Mouse (Mus musculus) limb, embryonic 14.5 days (tissue): Measurements from ENCODE around the gene Coro1c. TPM values are rescaled to one million over a fixed set of nuclear protein-coding genes. Genes with fewer than 3 reads are reported as not detected.

Experiments
- ATAC-seq: fragments of 200-750 bp; cut with Nextera tagmentation; 2 replicates; pipeline ENCODE4 v1.8.0; 2017; ENCODE audit warnings: low read depth, moderate number of reproducible peaks, moderate TSS enrichment; ENCODE audit not compliant: low FRiP score
- DNase-seq: peaks from one replicate; pipeline ENCODE4 v3.0.0-alpha.2; 2015; ENCODE audit warnings: low spot score
- H3K27ac ChIP-seq: fragments of 300-500 bp; sonication (generic); replicated peaks from 2 replicates; pipeline ENCODE4 v1.5.1; 2014; ENCODE audit warnings: low read depth, mild to moderate bottlenecking, low read length, moderate library complexity, mixed read lengths
- H3K27me3 ChIP-seq: fragments of 300-500 bp; sonication (generic); 2 replicates; pipeline ENCODE4 v1.6.1; 2014; ENCODE audit warnings: low read length, mixed read lengths; ENCODE audit not compliant: control insufficient read depth, insufficient read depth
- H3K36me3 ChIP-seq: fragments of 300-500 bp; sonication (generic); 2 replicates; pipeline ENCODE4 v1.6.1; 2014; ENCODE audit warnings: mild to moderate bottlenecking, low read length, moderate library complexity, mixed read lengths; ENCODE audit not compliant: control insufficient read depth, insufficient read depth
- H3K4me1 ChIP-seq: fragments of 300-500 bp; sonication (generic); 2 replicates; pipeline ENCODE4 v1.6.1; 2014; ENCODE audit warnings: antibody characterized with exemption, low read length, mixed read lengths; ENCODE audit not compliant: control insufficient read depth, insufficient read depth
- H3K4me2 ChIP-seq: fragments of 300-500 bp; sonication (generic); replicated peaks from 2 replicates; pipeline ENCODE4 v1.6.1; 2014; ENCODE audit warnings: low read depth, mild to moderate bottlenecking, low read length, moderate library complexity; ENCODE audit not compliant: severe bottlenecking
- H3K4me3 ChIP-seq: fragments of 300-500 bp; sonication (generic); replicated peaks from 2 replicates; pipeline ENCODE4 v1.5.1; 2014; ENCODE audit warnings: low read length
- H3K9ac ChIP-seq: fragments of 300-500 bp; sonication (generic); 2 replicates; pipeline ENCODE4 v1.6.1; 2014; ENCODE audit warnings: mild to moderate bottlenecking, low read depth, low read length, moderate library complexity; ENCODE audit not compliant: severe bottlenecking
- H3K9me3 ChIP-seq: fragments of 300-500 bp; sonication (generic); 2 replicates; pipeline ENCODE4 v1.6.1; 2016; ENCODE audit warnings: low read length; ENCODE audit not compliant: control insufficient read depth
- POLR2A ChIP-seq: fragments of 200-500 bp; IDR thresholded peaks from 2 replicates; pipeline ENCODE4 v1.8.0; 2012; ENCODE audit warnings: inconsistent platforms, mild to moderate bottlenecking, moderate library complexity, borderline replicate concordance; ENCODE audit not compliant: insufficient read depth, insufficient read length; ENCODE audit errors: extremely low read depth
- WGBS: fragments of 180-500 bp; shearing (Covaris S2); extraction: QIAGEN DNeasy Blood & Tissue Kit; methylation state at CpG from one replicate; pipeline ENCODE4 v1.1.7; 2014; 5-methylcytosine and 5-hydroxymethylcytosine counted together
- polyA plus RNA-seq, 2 experiments: library from polyadenylated mRNA; depleted of rRNA in 1 of 2; stranded (reverse) in 1 of 2; unstranded in 1 of 2; fragments of >200 nt; fragmentation: Nextera tagmentation in 1 of 2; extraction: Ambion mirVana in 1 of 2; gene quantifications; 2 replicates each; pipeline versions ENCODE4 v1.2.1 to v1.2.3; 2012 to 2014

Gene Coro1c
- polyA plus RNA-seq, 2 experiments = 68.9 to 92.4 TPM

GRCm38 (mm10) chr5:113798525-113798924 lies 110.0 kb downstream of the Coro1c start:
- DNase-seq (no peak), ATAC-seq (no peak)
- H3K36me3 ChIP-seq = peaks cover 31% of the 10 kb centered on the region
- H3K9me3 ChIP-seq = no peaks in the 10 kb centered on the region
- H3K27me3 ChIP-seq = no peaks in the 10 kb centered on the region
- peaks cover 35% of the 10 kb centered on the region for H3K4me1 ChIP-seq
- peak overlapping the region; percentile 74 for H3K4me2 ChIP-seq
- H3K4me3 ChIP-seq = peak overlapping the region; percentile 63
- peak overlapping the region; percentile 82; the same call in 1 of the 2 replicates for H3K27ac ChIP-seq
- TF ChIP-seq POLR2A = no peak
- WGBS = 43% methylated on average over 9 of the region's 9 CpGs
- peak overlapping the region; percentile 66 for H3K9ac ChIP-seq

GRCm38 (mm10) chr5:113797149-113797882 lies 111.2 kb downstream of the Coro1c start:
- Histone ChIP-seq H3K4me3 (peak overlapping the region; percentile 63), H3K27me3 (no peaks in the 10 kb centered on the region), H3K4me2 (peak overlapping the region; percentile 74), H3K4me1 (peaks cover 39% of the 10 kb centered on the region), H3K9ac (peak overlapping the region; percentile 66), H3K9me3 (no peaks in the 10 kb centered on the region), H3K36me3 (peaks cover 43% of the 10 kb centered on the region), H3K27ac (peak overlapping the region; percentile 82)
- ATAC-seq = no peak
- no peak for DNase-seq
- TF ChIP-seq POLR2A = no peak
- 5% methylated on average over 19 of the region's 19 CpGs for WGBS

GRCm38 (mm10) chr5:113796401-113797148 lies 112.0 kb downstream of the Coro1c start:
- H3K9me3 ChIP-seq = no peaks in the 10 kb centered on the region
- peaks cover 44% of the 10 kb centered on the region for H3K36me3 ChIP-seq
- peak overlapping the region; percentile 66; the same call in 1 of the 2 replicates for H3K9ac ChIP-seq
- H3K4me1 ChIP-seq = peaks cover 39% of the 10 kb centered on the region
- peak overlapping the region; percentile 82 for H3K27ac ChIP-seq
- H3K27me3 ChIP-seq = no peaks in the 10 kb centered on the region
- peak overlapping the region; percentile 74 for H3K4me2 ChIP-seq
- 4% methylated on average over 13 of the region's 13 CpGs for WGBS
- peak; percentile 90 for DNase-seq
- H3K4me3 ChIP-seq = peak overlapping the region; percentile 63
- ATAC-seq = peak; percentile 56
- no peak for TF ChIP-seq POLR2A

Other genes starting within 250 kb of the Coro1c start
- gene 1700069L16Rik, start 184.0 kb downstream of the Coro1c start, polyA plus RNA-seq (2012; rRNA removed) = not detected in 2 replicates
- not detected in 2 replicates for gene 1700069L16Rik, start 184.0 kb downstream of the Coro1c start, polyA plus RNA-seq (2014; fragmentation: Nextera tagmentation; extraction: Ambion mirVana)
- 6.3 and 6.5 TPM in 2 replicates for gene Ficd, start 173.0 kb downstream of the Coro1c start, polyA plus RNA-seq (2012; rRNA removed)
- gene Ficd, start 173.0 kb downstream of the Coro1c start, polyA plus RNA-seq (2014; fragmentation: Nextera tagmentation; extraction: Ambion mirVana) = 5.6 and 6.5 TPM in 2 replicates
- 56.8 and 57.3 TPM in 2 replicates for gene Sart3, start 136.2 kb downstream of the Coro1c start, polyA plus RNA-seq (2012; rRNA removed)
- 41.7 and 45.8 TPM in 2 replicates for gene Sart3, start 136.2 kb downstream of the Coro1c start, polyA plus RNA-seq (2014; fragmentation: Nextera tagmentation; extraction: Ambion mirVana)
- 80.8 and 85.4 TPM in 2 replicates for gene Iscu, start 136.0 kb downstream of the Coro1c start, polyA plus RNA-seq (2012; rRNA removed)
- 102 and 106 TPM in 2 replicates for gene Iscu, start 136.0 kb downstream of the Coro1c start, polyA plus RNA-seq (2014; fragmentation: Nextera tagmentation; extraction: Ambion mirVana)
- gene Tmem119, start 108.2 kb downstream of the Coro1c start, polyA plus RNA-seq (2012; rRNA removed) = 86.0 and 118 TPM in 2 replicates
- 107 and 117 TPM in 2 replicates for gene Tmem119, start 108.2 kb downstream of the Coro1c start, polyA plus RNA-seq (2014; fragmentation: Nextera tagmentation; extraction: Ambion mirVana)
- 4.0 and 4.6 TPM in 2 replicates for gene Selplg, start 76.1 kb downstream of the Coro1c start, polyA plus RNA-seq (2012; rRNA removed)
- gene Selplg, start 76.1 kb downstream of the Coro1c start, polyA plus RNA-seq (2014; fragmentation: Nextera tagmentation; extraction: Ambion mirVana) = 4.9 and 5.4 TPM in 2 replicates
- 12.0 and 15.6 TPM in 2 replicates for gene Ssh1, start 85.1 kb upstream of the Coro1c start, polyA plus RNA-seq (2012; rRNA removed)
- 21.9 and 24.6 TPM in 2 replicates for gene Ssh1, start 85.1 kb upstream of the Coro1c start, polyA plus RNA-seq (2014; fragmentation: Nextera tagmentation; extraction: Ambion mirVana)
- gene Dao, start 94.9 kb upstream of the Coro1c start, polyA plus RNA-seq (2012; rRNA removed) = 0.05 TPM in 1 of 2 replicates, not detected in the other
- gene Dao, start 94.9 kb upstream of the Coro1c start, polyA plus RNA-seq (2014; fragmentation: Nextera tagmentation; extraction: Ambion mirVana) = not detected in 2 replicates
- gene Usp30, start 156.7 kb upstream of the Coro1c start, polyA plus RNA-seq (2012; rRNA removed) = 29.0 and 35.3 TPM in 2 replicates
- 11.4 and 13.4 TPM in 2 replicates for gene Usp30, start 156.7 kb upstream of the Coro1c start, polyA plus RNA-seq (2014; fragmentation: Nextera tagmentation; extraction: Ambion mirVana)
- 0.10 and 0.21 TPM in 2 replicates for gene Svop, start 182.8 kb upstream of the Coro1c start, polyA plus RNA-seq (2012; rRNA removed)
- 0.11 TPM in 1 of 2 replicates, not detected in the other for gene Svop, start 182.8 kb upstream of the Coro1c start, polyA plus RNA-seq (2014; fragmentation: Nextera tagmentation; extraction: Ambion mirVana)
- gene Alkbh2, start 219.5 kb upstream of the Coro1c start, polyA plus RNA-seq (2012; rRNA removed) = 15.5 and 18.9 TPM in 2 replicates
- 10.9 and 11.5 TPM in 2 replicates for gene Alkbh2, start 219.5 kb upstream of the Coro1c start, polyA plus RNA-seq (2014; fragmentation: Nextera tagmentation; extraction: Ambion mirVana)
- 31.4 and 34.0 TPM in 2 replicates for gene Ung, start 221.6 kb upstream of the Coro1c start, polyA plus RNA-seq (2012; rRNA removed)
- gene Ung, start 221.6 kb upstream of the Coro1c start, polyA plus RNA-seq (2014; fragmentation: Nextera tagmentation; extraction: Ambion mirVana) = 23.7 and 26.0 TPM in 2 replicates
- 4.9 and 6.0 TPM in 2 replicates for gene Acacb, start 237.8 kb upstream of the Coro1c start, polyA plus RNA-seq (2012; rRNA removed)
- gene Acacb, start 237.8 kb upstream of the Coro1c start, polyA plus RNA-seq (2014; fragmentation: Nextera tagmentation; extraction: Ambion mirVana) = 2.7 and 3.7 TPM in 2 replicates